Mouse (Mus musculus) layer of hippocampus, adult 18-20 months (tissue): ENCODE results near the gene Ccnb1. TPM values are rescaled to one million over a fixed set of nuclear protein-coding genes. Genes with fewer than 3 reads are reported as not detected.

Experiments used
- total RNA-seq, 2 experiments: library from RNA; stranded (reverse); gene quantifications; 2 replicates each; pipeline ENCODE4 v1.2.3; 2021

The Ccnb1 gene
- total RNA-seq, 2 experiments from 2014 or later = 0.37 to 0.58 TPM

Other genes starting within 250 kb of the Ccnb1 start
- gene Ocln, start 233.9 kb downstream of the Ccnb1 start, total RNA-seq = 10 to 100 TPM; 11.2 to 12.3 TPM
- gene Marveld2, start 169.6 kb downstream of the Ccnb1 start, total RNA-seq = 1 to 10 TPM; 1.3 to 1.8 TPM
- 10 to 100 TPM; 82.6 to 88.7 TPM for gene Ak6, start 135.6 kb downstream of the Ccnb1 start, total RNA-seq
- 10 to 100 TPM; 13.0 to 14.8 TPM for gene Rad17, start 135.5 kb downstream of the Ccnb1 start, total RNA-seq
- 10 to 100 TPM; 21.9 to 24.9 TPM for gene Taf9, start 135.0 kb downstream of the Ccnb1 start, total RNA-seq
- gene Ccdc125, start 116.9 kb downstream of the Ccnb1 start, total RNA-seq = under 1 TPM in 1 of 2 experiments, not detected in 1; 0.25 TPM
- gene Cdk7, start 55.6 kb downstream of the Ccnb1 start, total RNA-seq = 10 to 100 TPM; 35.8 to 40.1 TPM
- gene Mrps36, start 41.9 kb downstream of the Ccnb1 start, total RNA-seq = 10 to 100 TPM; 51.6 to 52.8 TPM
- gene Cenph, start 10.7 kb downstream of the Ccnb1 start, total RNA-seq = not detected
- gene Slc30a5, start 46.9 kb upstream of the Ccnb1 start, total RNA-seq = 10 to 100 TPM; 36.6 to 36.8 TPM